Mouse (Mus musculus): ENCODE data around the gene Tgfb1.
A peak's percentile ranks its signal among the peaks of the same experiment; 100 is the strongest.

GRCm38 (mm10) chr7:25688810-25689586 lies 2.2 kb downstream of the Tgfb1 start:
- TF ChIP-seq CTCF (IDR thresholded peaks at IDR 0.05; ENCODE audit: borderline replicate concordance, insufficient read depth, low read length) (no peak), POLR2A (IDR thresholded peaks at IDR 0.05; ENCODE audit: low read depth, low read length) (peak; percentile 43; the same call in 1 of the 2 replicates)
